Mouse (Mus musculus): ENCODE measurements around the gene Gm5142.

The Gm5142 gene

GRCm38 (mm10) chr14:59178649-59179048, at the start of gene Gm5142:
TSS of gene Gm5142 (minus strand) at chr14:59178749.
- no peak for DNase-seq (ENCODE audit: low spot score)

GRCm38 (mm10) chr14:59226240-59226639, 47.7 kb upstream of the Gm5142 start:
- DNase-seq (ENCODE audit: low spot score) = no peak

- no peak for DNase-seq (ENCODE audit: low spot score)
Observed at GRCm38 (mm10) chr14:59219241-59219640, 40.7 kb upstream of the Gm5142 start.

DNA sequence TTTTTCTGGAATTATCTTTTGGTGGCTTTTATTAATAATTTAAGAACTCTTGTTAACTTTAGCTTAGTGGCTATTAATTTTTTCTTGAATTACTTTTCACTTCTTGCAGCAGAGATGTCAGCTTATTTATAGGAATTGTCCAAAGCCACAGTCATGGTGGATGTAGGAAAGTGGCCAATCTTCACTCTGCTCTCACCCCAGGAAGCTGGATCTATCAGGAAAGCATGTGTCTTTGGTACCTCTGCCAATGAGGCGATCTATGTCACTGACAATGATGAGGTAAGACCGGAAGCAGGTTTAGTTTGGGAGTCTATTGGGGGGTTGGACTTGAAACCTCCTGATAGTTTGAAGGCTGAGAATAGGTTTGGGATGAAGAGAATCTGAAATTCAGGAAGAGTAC, 31.3 kb upstream of the Gm5142 start:
- no peak for DNase-seq (ENCODE audit: low spot score)

DNA sequence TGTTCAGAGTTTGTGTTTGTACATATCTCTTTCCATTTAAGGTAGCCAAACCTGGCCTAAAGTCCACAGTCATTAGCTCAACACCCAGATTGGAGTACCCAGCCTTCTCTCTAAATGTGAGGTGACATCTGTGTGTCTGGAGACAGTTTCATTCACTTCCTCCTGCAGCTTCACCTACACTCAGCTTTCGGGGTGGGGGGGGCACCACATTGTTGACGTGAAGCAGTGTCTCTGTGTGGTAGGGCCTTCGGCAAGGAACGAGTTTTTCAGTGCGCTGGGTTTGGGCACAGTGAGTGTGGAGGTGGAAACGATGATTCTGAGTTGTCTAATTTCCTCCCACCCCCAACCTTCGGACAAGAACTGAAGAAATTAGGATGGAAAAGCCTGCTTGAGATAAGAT, 30.5 kb upstream of the Gm5142 start:
- no peak for DNase-seq (ENCODE audit: low spot score)

DNA sequence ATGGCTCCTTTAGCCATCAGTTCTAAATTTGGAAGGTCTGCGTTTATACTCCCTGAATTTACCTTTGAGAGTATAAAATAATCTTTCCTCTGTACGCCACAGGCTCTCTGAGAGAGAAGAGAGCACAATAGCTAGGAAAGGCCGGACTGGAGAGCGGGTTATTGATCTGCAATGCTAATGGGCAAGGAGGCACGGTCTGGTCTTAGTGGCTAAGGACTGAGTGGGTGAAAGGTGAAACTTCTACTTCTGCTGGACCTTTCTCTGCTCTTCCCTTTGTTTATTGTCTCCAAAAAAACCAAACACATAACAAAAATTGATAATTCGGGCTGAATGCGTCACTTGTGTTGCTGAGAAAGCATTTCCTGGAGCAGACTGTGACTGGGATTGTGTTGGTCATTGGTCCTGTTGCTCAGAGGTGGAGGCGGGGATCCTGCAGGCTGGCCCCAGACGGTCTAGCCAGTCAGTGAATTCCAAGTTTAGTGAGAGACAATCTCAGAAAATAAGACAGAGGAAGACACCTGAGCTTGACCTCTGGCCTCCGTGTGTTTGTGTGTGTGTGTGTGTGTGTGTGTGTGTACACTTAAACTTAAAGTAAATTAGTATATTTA, 27.5 kb upstream of the Gm5142 start:
- no peak for DNase-seq (ENCODE audit: low spot score)

DNA sequence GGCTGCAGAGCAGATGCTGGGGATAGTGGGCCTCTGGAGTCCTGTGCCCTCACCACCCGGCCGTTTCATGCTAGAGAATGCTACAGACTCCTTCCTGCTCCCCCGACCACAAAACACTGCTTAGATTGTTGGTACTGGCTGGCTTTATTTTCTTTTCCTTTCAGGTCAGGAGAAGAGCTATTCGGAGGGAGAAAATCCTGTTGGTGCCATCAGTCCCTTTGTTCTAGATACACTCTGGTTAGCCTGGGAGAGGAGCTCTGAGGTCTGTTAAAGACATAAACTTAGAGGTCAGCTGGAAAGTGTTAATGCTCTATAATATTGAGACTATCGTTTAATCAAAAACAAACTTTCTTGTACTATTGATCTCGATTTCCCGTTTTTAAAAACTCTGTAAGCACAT, 26.9 kb upstream of the Gm5142 start:
- DNase-seq (ENCODE audit: low spot score) = no peak

GRCm38 (mm10) chr14:59201604-59202215, 23.2 kb upstream of the Gm5142 start:
- DNase-seq (ENCODE audit: low spot score) = no peak

- DNase-seq (ENCODE audit: low spot score) = peak; percentile 93
Observed at GRCm38 (mm10) chr14:59200711-59201603, 22.4 kb upstream of the Gm5142 start, which contains the start of gene Rcbtb1. TSS of gene Rcbtb1 (plus strand) at chr14:59201209.

GRCm38 (mm10) chr14:59186121-59186520, 7.6 kb upstream of the Gm5142 start:
- DNase-seq (ENCODE audit: low spot score) = no peak

DNA sequence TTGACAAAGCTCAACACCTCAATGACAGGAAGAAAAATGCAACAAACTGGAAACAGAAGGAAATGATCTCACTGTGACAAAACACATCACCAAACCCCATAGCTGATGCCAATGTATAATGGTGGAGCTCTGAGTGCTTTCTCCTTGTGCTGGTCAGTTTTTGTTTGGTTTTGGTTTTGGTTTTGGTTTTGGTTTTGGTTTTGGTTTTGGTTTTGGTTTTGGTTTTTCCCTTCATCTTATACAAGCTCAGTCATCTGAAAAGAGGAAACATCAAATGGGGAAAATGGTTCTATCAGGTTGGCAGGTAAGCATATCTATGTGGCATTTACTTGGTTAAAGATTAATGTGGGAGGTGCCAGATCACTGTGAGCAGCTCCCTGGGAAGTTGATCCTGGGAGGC, 7.0 kb upstream of the Gm5142 start:
- DNase-seq (ENCODE audit: low spot score) = no peak

DNA sequence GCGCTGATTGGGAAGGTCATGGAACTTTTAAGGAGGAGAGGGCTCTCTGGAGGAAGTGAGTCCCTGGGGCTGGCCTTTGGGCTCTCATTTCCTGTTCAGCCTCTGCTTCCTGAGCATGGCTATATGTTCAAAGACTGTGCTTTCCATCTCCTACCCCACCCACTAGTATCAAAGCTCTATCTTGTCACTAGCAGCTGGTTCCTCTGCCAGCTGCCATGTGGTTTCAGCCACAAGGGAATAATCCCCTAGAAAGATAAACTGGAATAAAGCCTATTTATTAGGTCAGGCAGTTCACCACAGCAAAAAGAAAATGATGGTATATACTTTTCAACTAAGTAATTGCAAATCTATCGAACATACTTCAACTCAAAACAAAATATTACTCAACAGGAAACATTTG, 4.2 kb upstream of the Gm5142 start:
- DNase-seq (ENCODE audit: low spot score) = no peak

DNA sequence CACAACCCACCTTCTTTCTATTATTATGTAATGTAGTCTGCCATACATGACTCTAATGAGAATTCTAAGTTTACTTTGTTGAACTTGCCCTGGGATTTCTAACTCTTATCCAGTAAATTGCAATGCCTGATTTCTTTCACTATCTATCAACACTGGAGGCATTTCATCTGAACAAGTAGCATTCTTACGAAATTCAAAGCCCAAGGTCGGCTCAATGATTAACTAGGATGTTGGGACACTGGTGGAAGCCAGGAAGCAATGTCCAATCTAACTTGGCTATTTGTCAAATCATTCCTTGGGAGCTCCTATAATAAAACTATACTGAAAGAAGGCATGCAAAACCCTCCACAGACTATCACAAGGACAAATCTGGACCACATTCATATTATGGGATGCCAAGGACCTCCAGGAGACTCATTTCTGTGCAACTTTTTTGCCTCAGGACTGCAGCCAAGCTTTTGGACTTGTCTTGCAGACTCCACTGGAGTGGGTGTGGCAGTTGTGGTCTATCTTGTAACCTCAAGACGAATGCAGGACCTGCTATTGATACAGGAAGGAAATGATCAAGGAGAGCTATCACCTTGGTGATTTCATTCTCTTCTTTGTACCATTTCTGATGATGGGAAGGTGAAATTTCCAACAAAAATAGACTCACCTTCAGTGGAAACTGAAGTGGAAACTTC, 21.4 kb downstream of the Gm5142 start:
- DNase-seq (ENCODE audit: low spot score) = no peak

- DNase-seq (ENCODE audit: low spot score) = peak; percentile 4
Observed at GRCm38 (mm10) chr14:59155589-59155988, 23.0 kb downstream of the Gm5142 start.

- DNase-seq (ENCODE audit: low spot score) = no peak
Observed at GRCm38 (mm10) chr14:59142793-59143192, 35.8 kb downstream of the Gm5142 start, which contains the start of gene 1700129C05Rik. TSS of gene 1700129C05Rik (minus strand) at chr14:59142893.

GRCm38 (mm10) chr14:59114281-59114680, 64.3 kb downstream of the Gm5142 start:
- DNase-seq (ENCODE audit: low spot score) = no peak
